Mouse (Mus musculus) midbrain, embryonic 15.5 days (tissue): Measurements from ENCODE around the gene Tmem130. TPM values are rescaled to one million over a fixed set of nuclear protein-coding genes. Genes with fewer than 3 reads are reported as not detected.

Experiments
- ATAC-seq: fragments of 200-750 bp; cut with Nextera tagmentation; replicated peaks from 2 replicates; pipeline ENCODE4 v1.8.0; 2017; ENCODE audit warnings: moderate TSS enrichment
- H3K27ac ChIP-seq: fragments of 300-500 bp; sonication (generic); 2 replicates; pipeline ENCODE4 v1.5.1; 2015; ENCODE audit warnings: mild to moderate bottlenecking, inconsistent platforms
- H3K27me3 ChIP-seq: fragments of 300-500 bp; sonication (generic); replicated peaks from 2 replicates; pipeline ENCODE4 v1.6.1; 2015; ENCODE audit warnings: inconsistent platforms
- H3K36me3 ChIP-seq: fragments of 300-500 bp; sonication (generic); replicated peaks from 2 replicates; pipeline ENCODE4 v1.6.1; 2015; ENCODE audit warnings: inconsistent platforms
- H3K4me1 ChIP-seq: fragments of 300-500 bp; sonication (generic); 2 replicates; pipeline ENCODE4 v1.6.1; 2015; ENCODE audit warnings: inconsistent platforms
- H3K4me2 ChIP-seq: fragments of 300-500 bp; sonication (generic); 2 replicates; pipeline ENCODE4 v1.6.1; 2015; ENCODE audit warnings: inconsistent platforms, mild to moderate bottlenecking, moderate library complexity
- H3K4me3 ChIP-seq: fragments of 300-500 bp; sonication (generic); 2 replicates; pipeline ENCODE4 v1.5.1; 2015; ENCODE audit warnings: mild to moderate bottlenecking, inconsistent platforms
- H3K9ac ChIP-seq: fragments of 300-500 bp; sonication (generic); 2 replicates; pipeline ENCODE4 v1.6.1; 2015; ENCODE audit warnings: mild to moderate bottlenecking, inconsistent platforms
- H3K9me3 ChIP-seq: fragments of 300-500 bp; sonication (generic); 2 replicates; pipeline ENCODE4 v1.6.1; 2016; ENCODE audit warnings: inconsistent platforms
- WGBS: fragments of 180-500 bp; shearing (Covaris S2); methylation state at CpG from one replicate; pipeline ENCODE4 v1.1.7; 2015; ENCODE audit warnings: mixed read lengths; 5-methylcytosine and 5-hydroxymethylcytosine counted together
- polyA plus RNA-seq: library from polyadenylated mRNA; unstranded; fragments of >200 nt; fragmentation: Nextera tagmentation; extraction: Ambion mirVana; gene quantifications from 2 replicates; pipeline ENCODE4 v1.2.1, GENCODE M21; 2015

The Tmem130 gene
- polyA plus RNA-seq, 1 experiment from 2014 or later = 472 TPM

DNA sequence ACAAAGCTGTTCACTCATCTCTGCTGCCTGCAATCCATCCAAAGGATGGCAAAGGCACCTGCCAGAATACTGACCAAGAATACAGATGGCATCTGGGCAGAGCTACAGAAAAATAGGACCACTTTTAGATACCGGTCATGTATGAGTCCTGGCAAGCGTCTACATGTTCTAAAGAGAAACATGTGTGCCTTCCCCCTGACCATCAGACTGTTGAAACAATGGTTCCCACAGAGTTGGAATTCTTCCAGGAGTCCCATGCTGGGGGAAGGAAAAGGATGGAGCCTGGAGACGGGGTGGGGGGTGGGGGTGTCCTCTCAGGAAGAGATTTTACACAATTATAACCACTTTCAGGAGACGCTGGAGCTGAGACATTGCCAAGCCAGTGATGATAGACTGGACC lies 73.2 kb downstream of the Tmem130 start:
- H3K27me3 ChIP-seq = no peaks in the 10 kb centered on the region
- H3K4me3 ChIP-seq = no peak overlapping the region
- no peaks in the 10 kb centered on the region for H3K36me3 ChIP-seq
- H3K9ac ChIP-seq = no peak overlapping the region
- H3K4me1 ChIP-seq = peaks cover 6% of the 10 kb centered on the region; the same call in 1 of the 2 replicates
- no peak overlapping the region for H3K4me2 ChIP-seq
- WGBS = 52% methylated on average over 4 of the region's 4 CpGs
- H3K9me3 ChIP-seq = no peaks in the 10 kb centered on the region
- no peak overlapping the region for H3K27ac ChIP-seq
- no peak for ATAC-seq

Other genes starting within 250 kb of the Tmem130 start
- gene Nptx2, start 215.9 kb downstream of the Tmem130 start, polyA plus RNA-seq = 5.9 and 6.4 TPM in 2 replicates
- gene Trrap, start 5.9 kb upstream of the Tmem130 start, polyA plus RNA-seq = 80.9 and 86.1 TPM in 2 replicates
- 38.5 and 44.2 TPM in 2 replicates for gene Smurf1, start 204.0 kb upstream of the Tmem130 start, polyA plus RNA-seq